Mouse (Mus musculus): ENCODE measurements around the gene Rap1gap2. TPM values are rescaled to one million over a fixed set of nuclear protein-coding genes. Genes with fewer than 3 reads are reported as not detected.

The Rap1gap2 gene
- total and polyA plus RNA-seq, 3 experiments = 55.4 to 79.8 (median 76.6) TPM

- dilution Hi-C loops (cut with MboI; ENCODE audit: extremely low pct_ligation_motif_present, extremely low pct_unique_long_range_greater_than_20kb, low sequenced_read_pairs) (no loop called here), in situ Hi-C loops (cut with MboI; ENCODE audit: low pct_ligation_motif_present, low pct_unique_long_range_greater_than_20kb, low sequenced_read_pairs) (loop anchor here (10.0 kb wide), 1 partner anchor 132 kb away; no protein-coding TSS in a partner anchor)
- peaks cover 9% of the 10 kb centered on the region for H3K79me2 ChIP-seq (replicated peaks; ENCODE audit: control insufficient read depth, extremely low read depth, insufficient read depth, poor library complexity, severe bottlenecking)
- no peak overlapping the region for H3K4me2 ChIP-seq (ENCODE audit: insufficient read depth, low read depth, poor library complexity, severe bottlenecking)
- no peak overlapping the region; the same call in 1 of the 2 replicates for H3K27ac ChIP-seq (ENCODE audit: insufficient read depth, low read depth)
- H3K9me3 ChIP-seq (replicated peaks; ENCODE audit: low read length) = no peaks in the 10 kb centered on the region
- H3K4me1 ChIP-seq (ENCODE audit: control insufficient read depth in 1 of 2, insufficient read depth in 2 of 2) = peaks cover 19 to 64% of the 10 kb centered on the region in 2 experiments
- DNase-seq (ENCODE audit: extremely low read depth) = peak; percentile 75
- no peaks in the 10 kb centered on the region for H3K27me3 ChIP-seq (replicated peaks)
- no peak overlapping the region; the same call in 1 of the 2 replicates for H3K9ac ChIP-seq (ENCODE audit: insufficient read depth, low read depth)
- no peaks in the 10 kb centered on the region for H3K36me3 ChIP-seq (replicated peaks in 1 of 2; ENCODE audit: control insufficient read depth in 1 of 2, insufficient read depth in 1 of 2, low read length in 1 of 2)
- no peak overlapping the region for H3K4me3 ChIP-seq (replicated peaks in 1 of 3; ENCODE audit: low read depth in 2 of 3, low read length in 2 of 3, poor library complexity in 1 of 3)
- TF ChIP-seq NRF1 (IDR thresholded peaks at IDR 0.05; ENCODE audit: low read depth, low read length) = 0 out of 2 replicates have a peak, but pooled peaks have one; percentile 2
- TF ChIP-seq MYC (IDR thresholded peaks at IDR 0.05; ENCODE audit: low read depth, low read length) = peak; percentile 57
- TF ChIP-seq RAD21 (IDR thresholded peaks at IDR 0.05; ENCODE audit: low read depth, low read length) = peak; percentile 91
- no peak for TF ChIP-seq TBP (conservative IDR thresholded peaks at IDR 0.05; ENCODE audit: low read depth, low read length)
- TF ChIP-seq SIN3A (IDR thresholded peaks at IDR 0.05; ENCODE audit: low read length) = peak; percentile 34; the same call in 1 of the 2 replicates
- peak; percentile 56; the same call in 1 of the 2 replicates for TF ChIP-seq NELFE (IDR thresholded peaks at IDR 0.05; ENCODE audit: low read depth, low read length)
- no peak for TF ChIP-seq POLR2A (IDR thresholded peaks at IDR 0.05; ENCODE audit: low read depth, low read length)
- 0 out of 2 replicates have a peak, but pooled peaks have one; percentile 21 for TF ChIP-seq UBTF (IDR thresholded peaks at IDR 0.05; ENCODE audit: low read depth, low read length)
- 0 out of 2 replicates have a peak, but pooled peaks have one; percentile 25 for TF ChIP-seq MXI1 (IDR thresholded peaks at IDR 0.05; ENCODE audit: low read depth, low read length)
- peak; percentile 78 for TF ChIP-seq TCF12 (IDR thresholded peaks at IDR 0.05; ENCODE audit: low read depth, low read length)
- TF ChIP-seq CTCF (conservative IDR thresholded peaks at IDR 0.05 in 1 of 2, IDR thresholded peaks at IDR 0.05 in 1 of 2; ENCODE audit: low read depth in 2 of 2, low read length in 2 of 2) = peak; percentile 78 to 96
- TF ChIP-seq HCFC1 (IDR thresholded peaks at IDR 0.05; ENCODE audit: low read depth, low read length) = no peak
- TF ChIP-seq EP300 (IDR thresholded peaks at IDR 0.05; ENCODE audit: low read length) = no peak
- TF ChIP-seq ZC3H11A (IDR thresholded peaks at IDR 0.05; ENCODE audit: low read depth, low read length) = peak; percentile 48
- no peak for TF ChIP-seq JUN (IDR thresholded peaks at IDR 0.05; ENCODE audit: insufficient read depth, low read depth, low read length)
- peak; percentile 62 for TF ChIP-seq BHLHE40 (IDR thresholded peaks at IDR 0.05; ENCODE audit: low read depth, low read length)
- TF ChIP-seq ETS1 (conservative IDR thresholded peaks at IDR 0.05; ENCODE audit: low read depth, low read length) = no peak
- TF ChIP-seq SMC3 (IDR thresholded peaks at IDR 0.05; ENCODE audit: low read depth, low read length) = peak; percentile 95
- TF ChIP-seq MAX (IDR thresholded peaks at IDR 0.05; ENCODE audit: low read length) = peak; percentile 87
- TF ChIP-seq JUND (conservative IDR thresholded peaks at IDR 0.05; ENCODE audit: low read depth, low read length) = peak; percentile 31; the same call in 1 of the 2 replicates
- 0 out of 2 replicates have a peak, but pooled peaks have one; percentile 21 for TF ChIP-seq MEF2A (IDR thresholded peaks at IDR 0.05; ENCODE audit: borderline replicate concordance, low read depth, low read length)
These were observed 84.2 kb downstream of the Rap1gap2 start for GRCm38 (mm10) chr11:74526180-74527158.
